Mouse (Mus musculus) heart, postnatal 0 days (tissue): ENCODE results near the gene Ang2.
"Not testable (repeated sequence)": the region's sequence is repeated elsewhere in the genome, so short reads cannot be mapped to it uniquely, and the experiment has no call there.

Source experiments
- CTCF ChIP-seq: IDR thresholded peaks from 2 replicates; pipeline ENCODE4 v1.5.1; 2016; ENCODE audit warnings: antibody characterized with exemption, control low read depth, low read depth
- EP300 ChIP-seq: IDR thresholded peaks from 2 replicates; pipeline ENCODE4 v1.6.1; 2016; ENCODE audit warnings: antibody characterized with exemption, low read depth

DNA sequence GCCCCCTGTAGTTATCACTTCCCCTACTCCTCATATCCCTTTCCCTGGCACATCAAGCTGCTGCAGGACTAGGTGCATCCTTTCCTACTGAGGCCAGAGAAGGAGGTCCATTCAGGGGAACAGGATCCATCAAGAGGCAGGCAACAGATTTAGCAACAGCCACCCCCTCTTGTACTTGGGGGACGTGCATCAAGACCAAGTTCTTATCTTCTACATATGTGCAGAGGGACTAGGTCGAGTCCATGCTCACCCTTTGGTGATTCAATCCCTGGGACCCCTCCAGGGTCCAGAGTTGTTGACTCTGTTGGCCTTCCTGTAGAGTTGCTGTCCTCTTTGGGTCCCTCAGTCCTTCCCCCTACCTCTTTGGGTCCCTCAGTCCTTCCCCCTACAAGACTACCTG, 17.9 kb downstream of the Ang2 start:
- TF ChIP-seq CTCF, EP300: not testable (repeated sequence)
